Mouse (Mus musculus) layer of hippocampus, adult 18-20 months (tissue): ENCODE results near the gene Gcsam. TPM values are rescaled to one million over a fixed set of nuclear protein-coding genes. Genes with fewer than 3 reads are reported as not detected.

ENCODE experiments used
- DNase-seq, 2 experiments: peaks; one replicate each; pipeline ENCODE4 v3.0.0; 2022; ENCODE audit warnings: low spot score in 2 of 2
- long read RNA-seq: library from polyadenylated mRNA; stranded (forward); transcript quantifications from one replicate; pipeline ENCODE4 v2.0.0, GENCODE M21; 2021
- total RNA-seq, 2 experiments: library from RNA; stranded (reverse); gene quantifications; 2 replicates each; pipeline ENCODE4 v1.2.3; 2021

Gcsam gene
- not detected for total RNA-seq
- long read RNA-seq = 0 reads

- DNase-seq = no peak
Observed at GRCm38 (mm10) chr16:45610267-45610666, at the start of gene Gcsam. Gene Gcsam (plus strand): TSS chr16:45610380.

GRCm38 (mm10) chr16:45561747-45562146, 48.4 kb upstream of the Gcsam start:
- no peak for DNase-seq

GRCm38 (mm10) chr16:45572307-45572706, 37.9 kb upstream of the Gcsam start:
- no peak for DNase-seq

- no peak for DNase-seq
Observed at GRCm38 (mm10) chr16:45579883-45580282, 30.3 kb upstream of the Gcsam start.

- DNase-seq = peak in 1 of 2 experiments; percentile 5
Observed at GRCm38 (mm10) chr16:45582512-45582911, 27.7 kb upstream of the Gcsam start.

- no peak for DNase-seq
Observed at GRCm38 (mm10) chr16:45593656-45594055, 16.5 kb upstream of the Gcsam start.

GRCm38 (mm10) chr16:45595494-45595893, 14.7 kb upstream of the Gcsam start:
- no peak for DNase-seq

GRCm38 (mm10) chr16:45608481-45608954, 1.7 kb upstream of the Gcsam start:
- peak in 1 of 2 experiments; percentile 22 for DNase-seq

GRCm38 (mm10) chr16:45609300-45609699, 880 bp upstream of the Gcsam start:
- peak in 1 of 2 experiments; percentile 39 for DNase-seq

- DNase-seq = no peak
Observed at GRCm38 (mm10) chr16:45613247-45613646, 3.1 kb downstream of the Gcsam start.

GRCm38 (mm10) chr16:45615944-45616343, 5.8 kb downstream of the Gcsam start:
- DNase-seq = no peak

- DNase-seq = no peak
Observed at GRCm38 (mm10) chr16:45619751-45620375, 9.7 kb downstream of the Gcsam start.

GRCm38 (mm10) chr16:45623230-45623629, 13.1 kb downstream of the Gcsam start:
- no peak for DNase-seq

GRCm38 (mm10) chr16:45624791-45625190, 14.6 kb downstream of the Gcsam start:
- DNase-seq = no peak

- DNase-seq = no peak
Observed at GRCm38 (mm10) chr16:45625342-45625741, 15.2 kb downstream of the Gcsam start.

GRCm38 (mm10) chr16:45629497-45630105, 19.4 kb downstream of the Gcsam start:
- DNase-seq = no peak

GRCm38 (mm10) chr16:45630347-45630960, 20.3 kb downstream of the Gcsam start:
- peak; percentile 11 to 70 for DNase-seq

GRCm38 (mm10) chr16:45632420-45632819, 22.2 kb downstream of the Gcsam start:
- no peak for DNase-seq

- DNase-seq = peak in 1 of 2 experiments; percentile 23
Observed at GRCm38 (mm10) chr16:45635826-45636225, 25.6 kb downstream of the Gcsam start.

GRCm38 (mm10) chr16:45640070-45640762, 30.0 kb downstream of the Gcsam start:
- DNase-seq = no peak

GRCm38 (mm10) chr16:45641301-45641700, 31.1 kb downstream of the Gcsam start:
- no peak for DNase-seq

- no peak for DNase-seq
Observed at GRCm38 (mm10) chr16:45643944-45644343, 33.8 kb downstream of the Gcsam start.
